Mouse (Mus musculus) brown adipose tissue, adult 24 weeks (tissue): Measurements from ENCODE around the gene Cep135. TPM values are rescaled to one million over a fixed set of nuclear protein-coding genes. Genes with fewer than 3 reads are reported as not detected.

Source experiments
- H3K27ac ChIP-seq: fragments of 200-500 bp; replicated peaks from 2 replicates; pipeline ENCODE4 v1.5.1; 2012; ENCODE audit warnings: low read depth, mild to moderate bottlenecking, low read length
- H3K4me1 ChIP-seq: fragments of 200-500 bp; 2 replicates; pipeline ENCODE4 v1.6.1; 2012; ENCODE audit warnings: low read length, mixed read lengths; ENCODE audit not compliant: control insufficient read depth, insufficient read depth, insufficient read length
- H3K4me3 ChIP-seq: fragments of 200-500 bp; 2 replicates; pipeline ENCODE4 v1.5.1; 2012; ENCODE audit warnings: low read depth, mild to moderate bottlenecking, low read length, moderate library complexity; ENCODE audit not compliant: insufficient read depth
- polyA plus RNA-seq: library from polyadenylated mRNA; stranded (reverse); fragments of >200 nt; gene quantifications from 2 replicates; pipeline ENCODE4 v1.2.4, GENCODE M21; 2012; ENCODE audit not compliant: missing spikeins, insufficient read depth, insufficient read length

Gene Cep135
- polyA plus RNA-seq, result 1.7 and 2.1 TPM in 2 replicates

DNA sequence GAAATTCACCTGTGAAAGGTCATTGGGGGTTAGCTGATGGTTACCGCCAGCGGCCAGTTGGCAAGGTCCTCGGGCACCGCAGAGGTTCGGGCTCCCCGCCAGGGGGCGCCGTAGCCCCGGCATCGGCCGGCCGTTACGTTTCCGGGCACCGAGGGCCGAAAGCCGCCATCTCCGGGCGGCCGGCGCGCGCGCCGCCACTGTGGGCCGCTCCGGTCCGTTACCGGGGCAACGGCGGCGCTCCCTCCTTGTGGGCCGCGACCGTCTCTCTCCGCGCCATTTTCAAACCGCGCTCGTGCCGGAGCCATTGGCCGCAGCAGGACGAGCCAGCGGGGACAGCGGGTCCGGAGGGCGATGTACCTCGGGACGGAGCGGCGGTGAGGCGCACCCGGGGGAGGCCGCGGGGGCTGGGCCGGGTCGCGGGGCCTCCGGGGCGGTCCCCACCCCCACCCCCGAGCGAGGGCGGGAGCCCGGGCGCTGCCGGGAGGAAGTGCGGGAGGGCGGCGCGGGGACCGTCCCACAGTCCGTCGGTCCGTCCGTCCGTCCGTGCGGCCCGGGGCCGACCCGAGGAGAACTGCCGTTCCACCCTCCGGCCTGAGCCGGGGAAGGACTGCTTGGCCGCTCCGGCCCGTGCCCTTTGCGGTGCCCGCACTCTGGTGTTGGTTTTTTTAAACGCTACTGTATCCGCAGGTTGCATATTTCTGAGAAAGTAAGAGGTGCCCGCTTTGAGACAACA is at the start of gene Cep135:
Gene Cep135 (plus strand): TSS at position 148 of the 733 bp plus-strand sequence.
- Histone ChIP-seq H3K27ac (peak within 1 kb of the TSS; percentile 52; the same call in 1 of the 2 replicates), H3K4me3 (peak within 1 kb of the TSS; percentile 97), H3K4me1 (no peaks in the 10 kb centered on the region)

GRCm38 (mm10) chr5:76540181-76540580 is 48.3 kb upstream of the Cep135 start:
- H3K4me3 ChIP-seq, result peak overlapping the region; percentile 25; the same call in 1 of the 2 replicates
- H3K27ac ChIP-seq, result 0 out of 2 replicates have a peak overlapping the region, but pooled peaks have one; percentile 42
- H3K4me1 ChIP-seq, result no peaks in the 10 kb centered on the region

DNA sequence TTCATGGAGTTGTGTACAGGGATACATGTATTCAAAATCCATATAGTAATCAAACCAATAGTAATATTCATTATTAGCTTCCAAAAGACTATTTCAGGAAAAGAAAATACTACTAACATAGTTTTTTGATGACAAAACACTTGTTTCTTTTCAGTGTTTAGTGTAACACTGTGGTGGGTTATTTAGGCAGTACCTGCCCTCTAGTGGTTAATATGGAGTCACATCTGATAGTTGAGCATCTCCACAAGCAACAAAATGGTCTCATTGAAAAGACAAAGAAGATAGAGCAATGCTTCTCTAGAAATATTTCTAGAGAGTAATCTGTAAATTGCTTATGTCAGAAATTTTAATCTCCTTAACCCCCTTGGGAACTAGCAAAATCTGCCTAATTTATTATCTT is 47.7 kb upstream of the Cep135 start:
- Histone ChIP-seq H3K4me3 (no peak overlapping the region), H3K27ac (no peak overlapping the region), H3K4me1 (no peaks in the 10 kb centered on the region)

DNA sequence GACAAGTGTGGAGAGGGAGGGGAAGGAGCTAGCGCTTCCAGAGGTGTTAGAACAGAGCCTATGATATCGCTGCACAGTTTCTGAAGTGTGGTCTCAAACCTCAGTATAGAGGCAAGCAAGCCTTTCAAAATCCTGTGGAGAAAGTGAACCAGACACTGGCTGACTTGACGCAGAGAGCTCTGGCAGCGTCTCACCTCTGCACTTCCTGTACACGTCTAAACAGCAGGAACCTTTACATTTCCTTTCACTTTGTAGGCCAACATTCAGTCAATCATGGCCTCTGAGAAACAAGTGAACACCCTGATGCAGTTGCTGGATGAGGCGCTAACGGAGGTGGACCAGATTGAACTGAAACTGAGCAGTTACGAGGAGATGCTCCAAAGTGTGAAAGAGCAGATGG is 45.3 kb upstream of the Cep135 start:
- H3K4me1 ChIP-seq, result no peaks in the 10 kb centered on the region
- H3K27ac ChIP-seq, result no peak overlapping the region
- no peak overlapping the region for H3K4me3 ChIP-seq

GRCm38 (mm10) chr5:76550426-76550825 is 38.1 kb upstream of the Cep135 start:
- Histone ChIP-seq H3K4me1 (no peaks in the 10 kb centered on the region), H3K4me3 (no peak overlapping the region), H3K27ac (no peak overlapping the region)

DNA sequence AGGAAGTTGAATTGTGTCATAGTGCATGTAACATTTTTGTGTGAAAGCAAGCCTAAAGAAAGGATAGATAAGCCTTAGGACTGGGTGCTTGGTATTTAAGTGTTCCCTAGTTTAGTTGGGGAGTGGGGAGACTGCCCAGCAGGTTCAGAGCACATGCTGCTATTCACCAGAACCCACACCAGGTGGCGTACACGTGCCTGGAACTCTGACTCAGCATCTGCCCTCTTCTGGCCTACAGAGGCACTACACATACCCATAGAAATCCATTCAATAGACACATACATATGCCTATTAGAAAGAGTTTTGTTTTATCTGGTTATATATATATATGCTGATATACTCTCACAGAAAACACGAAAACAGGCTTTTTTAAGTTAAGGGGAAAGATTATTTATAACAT is 23.2 kb upstream of the Cep135 start:
- no peaks in the 10 kb centered on the region for H3K4me1 ChIP-seq
- H3K4me3 ChIP-seq, result no peak overlapping the region
- H3K27ac ChIP-seq, result no peak overlapping the region

DNA sequence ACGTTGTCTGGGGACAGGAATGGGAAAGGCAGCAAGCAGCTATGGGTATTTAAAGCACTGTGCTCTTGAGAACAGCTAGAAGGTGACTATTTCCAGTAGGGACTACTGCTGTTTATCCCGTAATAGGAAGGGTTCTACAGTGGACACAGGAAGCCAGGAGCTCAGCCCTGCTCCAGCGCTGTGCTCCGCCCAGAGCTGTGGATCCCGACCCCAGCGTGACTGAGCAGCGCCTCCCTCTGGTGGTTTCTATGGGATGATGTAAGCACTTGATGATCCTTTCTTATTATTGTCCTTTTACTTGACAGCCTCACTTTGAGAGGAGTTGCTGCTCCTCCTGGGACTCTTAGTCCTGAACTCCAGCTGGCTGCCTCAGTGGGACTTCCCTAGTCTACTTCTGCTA is 14.2 kb upstream of the Cep135 start:
- Histone ChIP-seq H3K27ac (no peak overlapping the region), H3K4me1 (no peaks in the 10 kb centered on the region), H3K4me3 (no peak overlapping the region)

GRCm38 (mm10) chr5:76577026-76577425 is 11.5 kb upstream of the Cep135 start:
- no peaks in the 10 kb centered on the region for H3K4me1 ChIP-seq
- no peak overlapping the region for H3K4me3 ChIP-seq
- no peak overlapping the region for H3K27ac ChIP-seq

DNA sequence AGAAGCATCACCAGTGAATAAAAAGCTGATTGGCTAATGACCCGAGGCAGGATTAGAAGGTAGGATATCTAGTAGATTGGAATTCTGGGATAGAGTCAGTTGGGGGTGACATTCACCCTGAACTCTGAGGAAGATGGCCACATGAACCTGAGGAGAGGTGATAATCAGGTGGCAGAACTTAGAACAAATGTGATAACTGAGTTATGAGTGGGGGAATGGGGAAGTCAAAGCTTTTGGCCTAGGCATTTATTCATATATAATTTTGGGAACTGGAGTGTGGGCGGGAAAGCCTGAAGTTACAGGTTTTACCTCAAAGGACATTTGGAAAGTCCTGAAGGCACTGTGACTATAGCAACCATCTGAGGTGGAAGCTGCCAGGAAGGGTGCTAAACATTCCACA is 3.1 kb upstream of the Cep135 start:
- Histone ChIP-seq H3K27ac (no peak overlapping the region), H3K4me1 (no peaks in the 10 kb centered on the region), H3K4me3 (no peak overlapping the region)

DNA sequence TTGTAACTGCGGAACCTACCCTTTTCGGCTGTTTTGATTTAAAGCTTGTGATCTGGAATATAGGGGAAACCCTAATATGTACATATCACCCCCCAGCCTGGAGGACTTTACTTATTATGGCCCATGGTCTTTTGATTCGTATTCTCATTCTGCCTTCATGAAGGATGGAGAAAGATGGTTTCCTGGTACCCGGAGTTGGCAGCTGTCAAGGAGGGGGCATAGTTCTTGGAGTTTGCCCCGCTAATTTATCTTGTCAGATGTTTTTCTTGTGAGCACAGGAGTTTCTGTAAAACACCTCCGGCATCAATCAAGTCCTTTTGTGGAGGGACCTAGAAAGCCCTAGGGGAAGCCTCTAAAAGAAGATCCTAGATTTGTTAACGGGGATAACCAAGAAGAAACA is 813 bp downstream of the Cep135 start:
- Histone ChIP-seq H3K4me3 (peak overlapping the region; percentile 97), H3K27ac (0 out of 2 replicates have a peak overlapping the region, but pooled peaks have one; percentile 35)

DNA sequence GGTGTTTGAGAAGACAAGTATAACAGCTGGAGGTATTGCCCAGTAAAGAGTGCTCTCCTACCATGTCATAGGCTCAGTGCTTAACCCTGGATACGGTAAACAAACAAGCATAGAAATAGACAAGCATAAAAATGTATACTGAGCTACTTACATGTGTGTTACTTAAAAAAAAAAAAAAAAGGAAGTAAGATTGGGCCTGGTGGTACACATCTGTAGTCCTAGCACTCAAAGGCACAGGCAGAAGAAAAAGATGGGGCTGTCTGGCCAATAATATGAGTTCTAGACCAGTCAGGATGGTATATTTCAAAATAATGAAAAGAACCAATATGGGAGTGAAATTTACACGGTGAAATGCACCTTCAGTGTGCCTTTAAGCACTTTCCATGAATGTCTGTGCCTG is 1.5 kb downstream of the Cep135 start:
- no peak overlapping the region for H3K4me3 ChIP-seq
- no peaks in the 10 kb centered on the region for H3K4me1 ChIP-seq
- H3K27ac ChIP-seq, result no peak overlapping the region

More for the DNA sequence above, 813 bp downstream of the Cep135 start:
- H3K4me1 ChIP-seq, result no peaks in the 10 kb centered on the region

GRCm38 (mm10) chr5:76591885-76592284 is 3.4 kb downstream of the Cep135 start:
- Histone ChIP-seq H3K27ac (no peak overlapping the region), H3K4me3 (no peak overlapping the region), H3K4me1 (no peaks in the 10 kb centered on the region)

GRCm38 (mm10) chr5:76609702-76610370 is 21.3 kb downstream of the Cep135 start:
- H3K4me1 ChIP-seq, result no peaks in the 10 kb centered on the region
- no peak overlapping the region for H3K4me3 ChIP-seq
- no peak overlapping the region for H3K27ac ChIP-seq

DNA sequence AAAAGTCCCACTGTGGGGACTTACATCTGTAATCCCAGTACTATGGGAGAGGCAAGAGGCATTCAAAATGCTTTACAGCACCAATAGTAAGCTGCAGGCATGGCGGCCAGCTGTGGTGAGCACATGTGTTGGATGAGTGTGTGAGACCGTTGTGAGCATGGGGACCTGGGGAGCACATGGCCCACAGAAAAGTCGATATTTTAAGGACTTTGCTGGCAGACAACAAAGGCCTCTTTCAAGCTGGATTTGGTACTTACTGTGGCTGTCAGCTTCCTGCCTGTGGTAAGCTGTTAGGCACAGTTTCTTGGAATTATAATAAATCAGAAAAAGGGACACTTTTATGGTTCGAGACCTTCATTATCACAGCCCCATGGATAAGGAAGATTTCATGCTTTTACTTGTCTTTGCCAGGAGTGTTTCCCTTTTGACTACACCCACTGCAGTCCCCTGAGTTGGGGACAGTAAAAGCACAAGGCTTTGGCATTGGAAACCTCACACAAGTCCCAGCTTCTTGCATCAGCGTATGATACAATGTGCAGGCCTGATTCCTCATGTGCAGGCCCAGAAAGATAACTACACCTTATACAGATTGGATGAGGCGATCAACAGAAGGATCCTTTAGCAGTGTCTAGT is 24.5 kb downstream of the Cep135 start:
- Histone ChIP-seq H3K4me1 (no peaks in the 10 kb centered on the region), H3K4me3 (no peak overlapping the region), H3K27ac (no peak overlapping the region)

GRCm38 (mm10) chr5:76615276-76615675 is 26.8 kb downstream of the Cep135 start:
- no peaks in the 10 kb centered on the region for H3K4me1 ChIP-seq
- H3K4me3 ChIP-seq, result no peak overlapping the region
- no peak overlapping the region for H3K27ac ChIP-seq
